Mouse (Mus musculus) G1E (cell line): Measurements from ENCODE around the gene Pkp4.

ENCODE experiments used
- CTCF ChIP-seq: IDR thresholded peaks from 2 replicates; pipeline ENCODE4 v1.5.1; 2012; ENCODE audit warnings: low read depth, low read length, inconsistent platforms, mixed read lengths
- TAL1 ChIP-seq: conservative IDR thresholded peaks from 2 replicates; pipeline ENCODE4 v1.6.1; 2012; ENCODE audit warnings: low read depth, low read length, inconsistent platforms, mixed read lengths

DNA sequence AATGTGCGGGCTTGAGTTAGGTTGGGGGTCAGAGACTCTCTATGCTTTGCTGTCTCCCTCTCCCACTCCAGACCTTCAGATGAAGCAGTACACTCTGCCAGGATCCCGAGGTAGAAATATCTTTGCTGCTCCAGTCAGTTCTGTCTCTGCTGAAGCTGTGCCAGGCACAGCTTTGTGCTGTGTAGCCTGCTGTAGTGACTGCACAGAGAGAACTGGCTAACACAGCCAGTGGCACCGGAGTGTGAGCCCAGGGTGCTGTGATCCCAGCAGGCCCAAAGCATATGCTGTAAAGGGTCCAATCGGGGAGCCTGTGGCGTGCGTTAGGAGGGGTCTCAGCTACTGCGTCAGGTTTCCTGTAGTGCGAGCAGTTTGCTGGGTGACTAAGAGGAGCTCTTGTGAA, 27.7 kb downstream of the Pkp4 start:
- TF ChIP-seq TAL1: no peak
- no peak for TF ChIP-seq CTCF
